ENCODE assay signal across 8 mouse cellular contexts in genomic region chr10:53596677-53597120, GRCm38 (mm10). TPM values are rescaled to one million over a fixed set of nuclear protein-coding genes. Genes with fewer than 3 reads are reported as not detected.
DNase-seq lines count a peak whose midpoint lies in the region; ATAC-seq and TF ChIP-seq lines count a peak whose summit lies in the region.

TSS of gene Asf1a (plus strand) at chr10:53596757.

- no peaks in the 10 kb centered on the region for H3K27me3 ChIP-seq in E14TG2a.4 (ENCODE audit: insufficient read depth, low read length)
- no peaks in the 10 kb centered on the region for H3K27me3 ChIP-seq in forebrain, embryonic 12.5 days
- no peaks in the 10 kb centered on the region for H3K27me3 ChIP-seq in heart, postnatal 0 days (ENCODE audit: control insufficient read depth, insufficient read depth, low read length)
- H3K27me3 ChIP-seq in liver, embryonic 16.5 days (ENCODE audit: control insufficient read depth, insufficient read depth, low read depth, low read length): no peaks in the 10 kb centered on the region
- H3K27me3 ChIP-seq in neural tube, embryonic 13.5 days: no peaks in the 10 kb centered on the region
- no peaks in the 10 kb centered on the region for H3K27me3 ChIP-seq in testis, adult 2 months (ENCODE audit: control insufficient read depth, insufficient read depth, low read length)

- under 1% methylated on average over 47 of the region's 52 CpGs for WGBS in forebrain, embryonic 12.5 days
- WGBS in heart, postnatal 0 days: under 1% methylated on average over 51 of the region's 52 CpGs
- under 1% methylated on average over 52 of the region's 52 CpGs for WGBS in liver, embryonic 16.5 days (ENCODE audit: insufficient replicate concordance)
- under 1% methylated on average over 51 of the region's 52 CpGs for WGBS in neural tube, embryonic 13.5 days

- peak; percentile 97 for ATAC-seq in forebrain, embryonic 12.5 days (ENCODE audit: low FRiP score)
- peak; percentile 96 for ATAC-seq in heart, postnatal 0 days (ENCODE audit: insufficient read depth, low read depth)
- ATAC-seq in liver, embryonic 16.5 days (ENCODE audit: low read depth): peak; percentile 95
- peak; percentile 98 for ATAC-seq in neural tube, embryonic 13.5 days (ENCODE audit: low read depth)

- H3K9ac ChIP-seq in forebrain, embryonic 12.5 days: peak within 1 kb of the TSS; percentile 97
- peak within 1 kb of the TSS; percentile 91 for H3K9ac ChIP-seq in heart, postnatal 0 days (replicated peaks; ENCODE audit: low read depth, low read length)
- peak within 1 kb of the TSS; percentile 96 for H3K9ac ChIP-seq in liver, embryonic 16.5 days (ENCODE audit: low read depth, low read length)
- H3K9ac ChIP-seq in neural tube, embryonic 13.5 days: peak within 1 kb of the TSS; percentile 98

- peak; percentile 93 for DNase-seq in c-Kit-positive CD71-positive TER-119-positive erythroid progenitor cells, embryonic 14.5 days (ENCODE audit: low spot score)
- DNase-seq in heart, postnatal 0 days (ENCODE audit: low spot score): peak; percentile 97
- DNase-seq in kidney, postnatal 4 days: peak; percentile 98

- no peaks in the 10 kb centered on the region for H3K9me3 ChIP-seq in E14TG2a.4 (ENCODE audit: low read length)
- H3K9me3 ChIP-seq in forebrain, embryonic 12.5 days: no peaks in the 10 kb centered on the region
- no peaks in the 10 kb centered on the region for H3K9me3 ChIP-seq in heart, postnatal 0 days (replicated peaks; ENCODE audit: control insufficient read depth, low read length)
- no peaks in the 10 kb centered on the region for H3K9me3 ChIP-seq in liver, embryonic 16.5 days (replicated peaks; ENCODE audit: control insufficient read depth, low read length)
- H3K9me3 ChIP-seq in neural tube, embryonic 13.5 days: no peaks in the 10 kb centered on the region

- peaks cover 22% of the 10 kb centered on the region for H3K36me3 ChIP-seq in E14TG2a.4 (ENCODE audit: insufficient read depth, low read length)
- H3K36me3 ChIP-seq in forebrain, embryonic 12.5 days (replicated peaks): peaks cover 15% of the 10 kb centered on the region
- no peaks in the 10 kb centered on the region; the same call in 1 of the 2 replicates for H3K36me3 ChIP-seq in heart, postnatal 0 days (replicated peaks; ENCODE audit: control insufficient read depth, insufficient read depth, low read length)
- H3K36me3 ChIP-seq in liver, embryonic 16.5 days (ENCODE audit: control insufficient read depth, insufficient read depth): peaks cover 6% of the 10 kb centered on the region
- 0 out of 2 replicates have a peak, but pooled peaks cover 6% of the 10 kb centered on the region for H3K36me3 ChIP-seq in neural tube, embryonic 13.5 days
- H3K36me3 ChIP-seq in testis, adult 2 months (ENCODE audit: control insufficient read depth, insufficient read depth, low read length): no peaks in the 10 kb centered on the region

- H3K4me1 ChIP-seq in E14TG2a.4 (replicated peaks; ENCODE audit: low read depth, low read length): peaks cover 39% of the 10 kb centered on the region
- peaks cover 27% of the 10 kb centered on the region for H3K4me1 ChIP-seq in forebrain, embryonic 12.5 days
- H3K4me1 ChIP-seq in heart, postnatal 0 days (ENCODE audit: control insufficient read depth, insufficient read depth): peaks cover 16% of the 10 kb centered on the region
- peaks cover 17% of the 10 kb centered on the region for H3K4me1 ChIP-seq in liver, embryonic 16.5 days (ENCODE audit: control insufficient read depth, low read depth, low read length)
- H3K4me1 ChIP-seq in neural tube, embryonic 13.5 days (replicated peaks): peaks cover 47% of the 10 kb centered on the region
- peaks cover 3% of the 10 kb centered on the region; the same call in 1 of the 2 replicates for H3K4me1 ChIP-seq in testis, adult 2 months (ENCODE audit: control insufficient read depth, insufficient read depth, low read length)

- peak; percentile 78 for TF ChIP-seq POLR2A in testis, adult 2 months (IDR thresholded peaks at IDR 0.05; ENCODE audit: control insufficient read depth, low read depth, low read length)

- TF ChIP-seq EP300 in heart, postnatal 0 days (IDR thresholded peaks at IDR 0.05; ENCODE audit: low read depth): no peak

- TF ChIP-seq CTCF in E14TG2a.4 (conservative IDR thresholded peaks at IDR 0.05; ENCODE audit: low read length): no peak
- peak; percentile 81 for TF ChIP-seq CTCF in heart, postnatal 0 days (IDR thresholded peaks at IDR 0.05; ENCODE audit: low read depth)
- peak; percentile 51; the same call in 1 of the 2 replicates for TF ChIP-seq CTCF in testis, adult 2 months (IDR thresholded peaks at IDR 0.05; ENCODE audit: control insufficient read depth, insufficient read depth, insufficient replicate concordance, low read depth, low read length)

- H3K4me3 ChIP-seq in E14TG2a.4 (replicated peaks; ENCODE audit: low read length): peak within 1 kb of the TSS; percentile 90
- peak within 1 kb of the TSS; percentile 97 for H3K4me3 ChIP-seq in forebrain, embryonic 12.5 days (replicated peaks)
- peak within 1 kb of the TSS; percentile 74 for H3K4me3 ChIP-seq in heart, postnatal 0 days (ENCODE audit: low read depth, low read length)
- peak within 1 kb of the TSS; percentile 97 for H3K4me3 ChIP-seq in liver, embryonic 16.5 days (ENCODE audit: low read depth, low read length)
- H3K4me3 ChIP-seq in neural tube, embryonic 13.5 days: peak within 1 kb of the TSS; percentile 93
- peak within 1 kb of the TSS; percentile 93 for H3K4me3 ChIP-seq in testis, adult 2 months (ENCODE audit: control insufficient read depth, low read depth, low read length)

- H3K27ac ChIP-seq in forebrain, embryonic 12.5 days: peak within 1 kb of the TSS; percentile 99
- H3K27ac ChIP-seq in heart, postnatal 0 days (ENCODE audit: low read depth): peak within 1 kb of the TSS; percentile 98
- H3K27ac ChIP-seq in liver, embryonic 16.5 days (ENCODE audit: low read length): peak within 1 kb of the TSS; percentile 98
- peak within 1 kb of the TSS; percentile 95 for H3K27ac ChIP-seq in neural tube, embryonic 13.5 days (replicated peaks)
- peak within 1 kb of the TSS; percentile 94 for H3K27ac ChIP-seq in testis, adult 2 months (ENCODE audit: control insufficient read depth, insufficient read depth, low read depth, low read length)

- H3K4me2 ChIP-seq in forebrain, embryonic 12.5 days: peak within 1 kb of the TSS; percentile 75
- H3K4me2 ChIP-seq in heart, postnatal 0 days (ENCODE audit: low read depth, low read length): peak within 1 kb of the TSS; percentile 74
- peak within 1 kb of the TSS; percentile 95 for H3K4me2 ChIP-seq in liver, embryonic 16.5 days (ENCODE audit: low read depth, low read length)
- peak within 1 kb of the TSS; percentile 78 for H3K4me2 ChIP-seq in neural tube, embryonic 13.5 days

RNA-seq across cellular contexts. Expression of gene Asf1a, which starts in this region (rescaled TPM):
- 158 and 160 TPM in 2 replicates for polyA plus RNA-seq in forebrain, embryonic 12.5 days (2016; fragmentation: Nextera tagmentation; extraction: Ambion mirVana)
- total RNA-seq in heart, postnatal 0 days (2014; rRNA removed; ENCODE audit: low replicate concordance): 20.4 and 40.7 TPM in 2 replicates
- polyA plus RNA-seq in heart, postnatal 0 days (2015; fragmentation: Nextera tagmentation; extraction: Ambion mirVana): 65.1 and 66.3 TPM in 2 replicates
- 55.4 and 62.2 TPM in 2 replicates for polyA plus RNA-seq in liver, embryonic 16.5 days (2015; fragmentation: Nextera tagmentation; extraction: Ambion mirVana)
- 88.2 and 107 TPM in 2 replicates for polyA plus RNA-seq in neural tube, embryonic 13.5 days (2015; fragmentation: Nextera tagmentation; extraction: Ambion mirVana)
- 11.8 and 13.9 TPM in 2 replicates for polyA plus RNA-seq in testis, adult 2 months (2012; rRNA removed)

Comparison
In these comparisons a context has a peak if more than half of its experiments do, and no peak if none do; other contexts are left out.
1. Peak in every context shown above with its lines: DNase-seq, ATAC-seq, H3K4me3 ChIP-seq and H3K27ac ChIP-seq.